Mouse (Mus musculus) brain, embryonic 14.5 days (tissue): ENCODE results near the gene Baiap3.

Experiments
- CTCF ChIP-seq: fragments of 200-500 bp; IDR thresholded peaks from 2 replicates; pipeline ENCODE4 v1.5.1; 2012; ENCODE audit warnings: inconsistent platforms, mild to moderate bottlenecking, moderate library complexity, borderline replicate concordance; ENCODE audit not compliant: insufficient read depth, insufficient read length; ENCODE audit errors: extremely low read depth
- POLR2A ChIP-seq: fragments of 200-500 bp; IDR thresholded peaks from 2 replicates; pipeline ENCODE4 v1.6.1; 2012; ENCODE audit warnings: mild to moderate bottlenecking, inconsistent platforms, borderline replicate concordance; ENCODE audit not compliant: poor library complexity, insufficient read depth, insufficient read length, severe bottlenecking; ENCODE audit errors: extremely low read depth

DNA sequence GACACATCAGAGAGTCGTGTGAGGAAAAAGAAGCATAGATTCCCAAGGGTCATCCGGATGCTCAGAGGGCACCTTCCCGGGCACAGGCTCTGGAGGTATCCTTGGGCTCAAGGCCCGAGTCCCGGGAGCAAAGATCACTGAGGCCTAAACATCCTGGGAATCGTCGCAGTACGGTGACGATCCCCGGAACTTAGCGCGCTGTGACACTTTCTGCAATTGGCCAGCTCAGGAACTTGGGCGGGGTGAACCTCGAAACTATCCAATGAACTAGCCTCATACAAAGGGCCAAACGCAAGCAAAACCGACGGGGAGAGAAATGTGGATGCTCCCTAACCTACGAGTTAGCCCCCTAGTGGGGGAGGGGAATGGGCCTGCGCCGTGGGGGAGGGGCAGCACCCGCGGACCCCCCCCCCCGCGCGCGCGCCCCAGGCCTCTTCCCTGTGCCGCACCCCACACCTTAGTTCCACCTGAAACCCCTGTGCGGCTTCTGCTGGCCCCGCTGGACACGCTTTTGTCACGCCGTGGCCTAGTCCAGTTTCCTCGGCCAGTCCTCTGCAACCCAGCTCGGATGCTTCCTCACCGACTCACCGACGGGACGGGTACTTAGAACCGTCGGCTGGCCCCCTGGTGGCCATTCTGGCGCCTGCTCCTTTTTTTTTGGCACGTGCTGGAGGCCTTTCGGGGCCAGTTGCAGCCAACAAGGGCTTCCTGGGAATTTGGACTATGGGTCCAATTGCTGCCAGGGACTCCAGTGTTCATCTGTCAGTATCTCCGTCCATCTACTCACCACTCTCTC, 17.7 kb upstream of the Baiap3 start:
- TF ChIP-seq POLR2A (peak; percentile 36; the same call in 1 of the 2 replicates), CTCF (peak; percentile 91)
